Mouse (Mus musculus) limb, embryonic 14.5 days (tissue): Measurements from ENCODE around the gene Dnph1. TPM values are rescaled to one million over a fixed set of nuclear protein-coding genes. Genes with fewer than 3 reads are reported as not detected.

Experiments used
- ATAC-seq: fragments of 200-750 bp; cut with Nextera tagmentation; 2 replicates; pipeline ENCODE4 v1.8.0; 2017; ENCODE audit warnings: low read depth, moderate number of reproducible peaks, moderate TSS enrichment; ENCODE audit not compliant: low FRiP score
- DNase-seq: peaks from one replicate; pipeline ENCODE4 v3.0.0-alpha.2; 2015; ENCODE audit warnings: low spot score
- H3K27ac ChIP-seq: fragments of 300-500 bp; sonication (generic); replicated peaks from 2 replicates; pipeline ENCODE4 v1.5.1; 2014; ENCODE audit warnings: low read depth, mild to moderate bottlenecking, low read length, moderate library complexity, mixed read lengths
- H3K27me3 ChIP-seq: fragments of 300-500 bp; sonication (generic); 2 replicates; pipeline ENCODE4 v1.6.1; 2014; ENCODE audit warnings: low read length, mixed read lengths; ENCODE audit not compliant: control insufficient read depth, insufficient read depth
- H3K36me3 ChIP-seq: fragments of 300-500 bp; sonication (generic); 2 replicates; pipeline ENCODE4 v1.6.1; 2014; ENCODE audit warnings: mild to moderate bottlenecking, low read length, moderate library complexity, mixed read lengths; ENCODE audit not compliant: control insufficient read depth, insufficient read depth
- H3K4me1 ChIP-seq: fragments of 300-500 bp; sonication (generic); 2 replicates; pipeline ENCODE4 v1.6.1; 2014; ENCODE audit warnings: antibody characterized with exemption, low read length, mixed read lengths; ENCODE audit not compliant: control insufficient read depth, insufficient read depth
- H3K4me2 ChIP-seq: fragments of 300-500 bp; sonication (generic); replicated peaks from 2 replicates; pipeline ENCODE4 v1.6.1; 2014; ENCODE audit warnings: low read depth, mild to moderate bottlenecking, low read length, moderate library complexity; ENCODE audit not compliant: severe bottlenecking
- H3K4me3 ChIP-seq: fragments of 300-500 bp; sonication (generic); replicated peaks from 2 replicates; pipeline ENCODE4 v1.5.1; 2014; ENCODE audit warnings: low read length
- H3K9ac ChIP-seq: fragments of 300-500 bp; sonication (generic); 2 replicates; pipeline ENCODE4 v1.6.1; 2014; ENCODE audit warnings: mild to moderate bottlenecking, low read depth, low read length, moderate library complexity; ENCODE audit not compliant: severe bottlenecking
- H3K9me3 ChIP-seq: fragments of 300-500 bp; sonication (generic); 2 replicates; pipeline ENCODE4 v1.6.1; 2016; ENCODE audit warnings: low read length; ENCODE audit not compliant: control insufficient read depth
- POLR2A ChIP-seq: fragments of 200-500 bp; IDR thresholded peaks from 2 replicates; pipeline ENCODE4 v1.8.0; 2012; ENCODE audit warnings: inconsistent platforms, mild to moderate bottlenecking, moderate library complexity, borderline replicate concordance; ENCODE audit not compliant: insufficient read depth, insufficient read length; ENCODE audit errors: extremely low read depth
- WGBS: fragments of 180-500 bp; shearing (Covaris S2); extraction: QIAGEN DNeasy Blood & Tissue Kit; methylation state at CpG from one replicate; pipeline ENCODE4 v1.1.7; 2014; 5-methylcytosine and 5-hydroxymethylcytosine counted together
- polyA plus RNA-seq, 2 experiments: library from polyadenylated mRNA; depleted of rRNA in 1 of 2; stranded (reverse) in 1 of 2; unstranded in 1 of 2; fragments of >200 nt; fragmentation: Nextera tagmentation in 1 of 2; extraction: Ambion mirVana in 1 of 2; gene quantifications; 2 replicates each; pipeline versions ENCODE4 v1.2.1 to v1.2.3; 2012 to 2014

The Dnph1 gene
- polyA plus RNA-seq, 2 experiments, result 30.0 to 37.6 TPM

DNA sequence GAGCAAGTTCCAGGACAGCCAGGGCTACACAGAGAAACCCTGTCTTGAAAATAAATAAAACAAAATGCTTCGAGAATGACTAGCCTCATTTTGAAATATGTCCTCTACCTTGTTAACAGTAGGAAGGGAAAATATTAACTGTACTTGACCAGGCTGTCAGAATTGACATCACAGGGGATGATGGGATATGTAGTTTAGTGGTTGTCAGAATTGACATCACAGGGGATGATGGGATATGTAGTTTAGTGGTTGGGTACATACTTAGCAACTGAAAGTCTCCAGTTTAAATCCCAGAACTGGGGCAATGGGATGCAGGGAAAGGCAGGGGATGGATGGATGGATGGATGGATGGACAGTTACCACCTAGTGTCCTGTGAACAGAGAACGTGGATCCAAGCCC, 16.8 kb downstream of the Dnph1 start:
- H3K27ac ChIP-seq, result no peak overlapping the region
- no peak overlapping the region for H3K4me2 ChIP-seq
- no peak for DNase-seq
- no peaks in the 10 kb centered on the region for H3K9me3 ChIP-seq
- ATAC-seq, result no peak
- peaks cover 6% of the 10 kb centered on the region; the same call in 1 of the 2 replicates for H3K36me3 ChIP-seq
- H3K4me1 ChIP-seq, result no peaks in the 10 kb centered on the region
- no peak for TF ChIP-seq POLR2A
- no peak overlapping the region for H3K9ac ChIP-seq
- no peak overlapping the region for H3K4me3 ChIP-seq
- WGBS, result 55% methylated on average over 2 of the region's 2 CpGs
- H3K27me3 ChIP-seq, result no peaks in the 10 kb centered on the region

DNA sequence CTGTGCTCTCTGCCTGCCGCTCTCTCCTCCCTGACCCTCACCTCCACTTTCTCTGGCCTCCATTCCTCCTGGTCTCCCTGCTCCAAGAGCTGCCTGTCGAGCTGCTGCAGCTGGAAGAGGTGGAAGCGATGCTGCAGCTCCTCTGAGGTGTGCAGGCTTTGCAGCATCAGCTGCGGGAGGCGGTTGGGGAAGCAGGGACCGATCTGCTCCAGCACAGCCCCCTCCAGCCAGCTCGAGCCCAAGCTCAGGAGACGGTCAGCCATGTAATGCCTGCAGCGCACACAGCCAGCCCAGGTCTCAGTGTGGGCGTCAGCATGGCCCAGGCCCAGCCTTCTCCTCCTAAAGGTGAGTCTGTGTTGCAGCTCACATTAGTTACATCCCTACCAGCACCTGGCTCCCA, 23.5 kb downstream of the Dnph1 start:
- 0 out of 2 replicates have a peak, but pooled peaks cover 8% of the 10 kb centered on the region for H3K27me3 ChIP-seq
- H3K9me3 ChIP-seq, result no peaks in the 10 kb centered on the region
- TF ChIP-seq POLR2A, result no peak
- peak overlapping the region; percentile 31; the same call in 1 of the 2 replicates for H3K9ac ChIP-seq
- H3K4me1 ChIP-seq, result no peaks in the 10 kb centered on the region
- H3K27ac ChIP-seq, result no peak overlapping the region
- 53% methylated on average over 10 of the region's 10 CpGs for WGBS
- peaks cover 8% of the 10 kb centered on the region for H3K36me3 ChIP-seq
- peak overlapping the region; percentile 37 for H3K4me2 ChIP-seq
- ATAC-seq (no peak), DNase-seq (no peak)
- peak overlapping the region; percentile 2; the same call in 1 of the 2 replicates for H3K4me3 ChIP-seq

DNA sequence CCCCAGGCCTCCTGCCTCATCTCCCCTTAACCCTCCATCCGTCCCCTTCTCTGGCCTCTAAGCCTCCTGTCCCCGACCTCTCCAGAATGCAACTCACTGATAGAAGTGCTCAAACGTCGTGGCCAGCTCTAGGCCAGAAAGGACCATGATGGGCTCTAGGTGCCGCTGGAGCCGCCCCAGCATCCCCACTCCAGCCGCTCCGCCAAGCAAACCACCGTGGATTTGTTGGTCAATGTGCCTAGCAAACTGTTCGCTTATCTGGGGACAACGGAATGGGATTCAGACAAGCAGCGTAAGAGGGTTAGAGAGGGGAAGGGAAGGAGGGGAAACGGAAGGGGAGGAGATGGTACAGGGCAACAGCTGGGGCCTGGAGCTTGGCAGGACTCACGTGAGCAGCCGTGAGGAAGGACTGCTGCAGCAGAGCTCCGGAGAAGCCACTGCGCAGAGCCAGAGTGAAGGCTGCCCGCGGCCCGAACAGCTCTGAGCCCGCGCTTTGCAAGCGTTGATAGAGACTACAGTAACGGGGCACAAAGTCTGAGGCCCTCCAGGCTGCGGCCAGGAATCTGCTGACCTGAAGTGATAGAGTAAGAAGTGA, 24.0 kb downstream of the Dnph1 start:
- no peaks in the 10 kb centered on the region for H3K4me1 ChIP-seq
- peak overlapping the region; percentile 37 for H3K4me2 ChIP-seq
- WGBS, result 41% methylated on average over 25 of the region's 25 CpGs
- no peak overlapping the region for H3K27ac ChIP-seq
- DNase-seq (no peak), ATAC-seq (peak; percentile 39; the same call in 1 of the 2 replicates)
- H3K9me3 ChIP-seq, result no peaks in the 10 kb centered on the region
- H3K36me3 ChIP-seq, result peaks cover 13% of the 10 kb centered on the region
- peak overlapping the region; percentile 2; the same call in 1 of the 2 replicates for H3K4me3 ChIP-seq
- H3K9ac ChIP-seq, result peak overlapping the region; percentile 31; the same call in 1 of the 2 replicates
- H3K27me3 ChIP-seq, result 0 out of 2 replicates have a peak, but pooled peaks cover 8% of the 10 kb centered on the region
- TF ChIP-seq POLR2A, result no peak

DNA sequence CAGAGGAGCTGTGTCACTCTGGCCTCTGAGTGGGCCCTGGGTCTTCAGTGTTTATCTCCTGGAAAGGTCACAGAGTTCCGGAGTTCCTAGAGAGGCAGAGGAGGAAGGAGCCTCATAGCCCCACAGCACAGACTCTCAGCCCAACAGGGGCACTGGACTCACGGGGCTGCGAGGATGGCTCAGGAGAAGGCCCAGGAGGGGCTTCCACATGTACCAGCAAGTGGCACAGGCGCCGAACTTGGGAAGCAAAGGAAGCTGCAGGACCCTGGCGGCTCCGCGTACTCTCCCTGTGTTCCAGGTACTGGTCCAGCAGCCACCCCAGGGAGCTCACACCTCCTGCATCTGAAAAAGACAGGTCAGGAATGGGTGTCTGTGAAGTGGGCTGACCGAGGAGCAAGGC, 24.7 kb downstream of the Dnph1 start:
- Histone ChIP-seq H3K4me2 (no peak overlapping the region; the same call in 1 of the 2 replicates), H3K4me1 (no peaks in the 10 kb centered on the region), H3K27ac (no peak overlapping the region), H3K9me3 (no peaks in the 10 kb centered on the region), H3K36me3 (peaks cover 14% of the 10 kb centered on the region), H3K27me3 (0 out of 2 replicates have a peak, but pooled peaks cover 8% of the 10 kb centered on the region), H3K9ac (no peak overlapping the region), H3K4me3 (no peak overlapping the region)
- DNase-seq (no peak), ATAC-seq (no peak)
- WGBS, result 75% methylated on average over 9 of the region's 9 CpGs
- no peak for TF ChIP-seq POLR2A

DNA sequence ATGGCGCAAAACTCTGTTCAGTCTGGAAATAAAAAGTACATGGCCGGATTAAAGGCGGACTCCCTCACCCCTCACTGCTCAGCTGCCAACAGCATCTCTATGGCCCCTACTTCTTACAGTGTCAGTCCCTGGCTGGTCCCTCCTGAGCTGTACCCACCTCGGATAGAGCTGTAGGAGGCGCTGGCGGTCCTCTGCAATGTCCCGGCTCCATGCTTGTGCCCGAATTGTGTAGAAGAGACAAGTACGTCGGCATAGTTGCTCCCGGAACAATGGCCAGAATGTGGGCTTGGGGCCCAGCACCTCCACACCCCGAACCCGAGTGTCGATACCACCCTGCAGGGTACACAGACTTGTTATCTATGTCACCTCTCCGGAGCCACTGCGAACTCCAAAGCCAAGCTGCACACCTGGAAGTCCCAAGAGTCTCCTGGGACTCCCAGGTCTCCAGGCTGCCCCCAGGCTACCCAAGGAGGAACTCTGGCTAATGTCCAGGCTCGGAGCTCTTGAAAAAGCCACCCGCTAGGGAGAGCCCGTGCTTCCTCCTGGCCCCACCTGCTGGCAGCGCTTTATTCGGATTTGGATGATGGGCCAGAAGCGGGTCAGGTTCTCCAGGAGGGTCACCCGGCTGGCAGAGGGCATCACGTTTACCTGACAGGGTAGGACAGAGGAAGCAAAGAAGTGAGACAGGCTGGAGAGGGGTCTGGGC, 25.6 kb downstream of the Dnph1 start:
- no peak overlapping the region for H3K27ac ChIP-seq
- peaks cover 12% of the 10 kb centered on the region for H3K36me3 ChIP-seq
- H3K9ac ChIP-seq, result no peak overlapping the region
- 0 out of 2 replicates have a peak, but pooled peaks cover 8% of the 10 kb centered on the region for H3K27me3 ChIP-seq
- no peaks in the 10 kb centered on the region for H3K9me3 ChIP-seq
- 33% methylated on average over 24 of the region's 24 CpGs for whole genome bisulfite sequencing
- DNase-seq (no peak), ATAC-seq (no peak)
- H3K4me3 ChIP-seq, result no peak overlapping the region
- no peak overlapping the region for H3K4me2 ChIP-seq
- H3K4me1 ChIP-seq, result no peaks in the 10 kb centered on the region
- TF ChIP-seq POLR2A, result no peak
